In genomic region chr5:142921074-142921459, GRCm38 (mm10) we compare ENCODE assay signal across 11 mouse cellular contexts. TPM values are rescaled to one million over a fixed set of nuclear protein-coding genes. Genes with fewer than 3 reads are reported as not detected.
DNase-seq lines count a peak whose midpoint lies in the region; ATAC-seq and TF ChIP-seq lines count a peak whose summit lies in the region.
"Had no signal": no experiment of that assay in that cellular context is flagged by ENCODE, and none has a peak within 500 bp of the region (broad histone marks: within the 10 kb centered on the region; RNA-seq: fewer than 3 reads in every experiment).

No protein-coding gene starts in this region.

- peak overlapping the region; percentile 34 for H3K4me2 ChIP-seq in heart, embryonic 15.5 days
- H3K4me2 ChIP-seq in liver, postnatal 0 days (ENCODE audit: low read depth, low read length) = peak overlapping the region; percentile 55
- H3K4me2 ChIP-seq: hindbrain, embryonic 12.5 days; midbrain, embryonic 12.5 days had no signal

- TF ChIP-seq CTCF in E14TG2a.4 (conservative IDR thresholded peaks at IDR 0.05; ENCODE audit: low read length) = no peak
- TF ChIP-seq CTCF in liver, postnatal 0 days (IDR thresholded peaks at IDR 0.05; ENCODE audit: low read depth) = no peak

- WGBS in heart, embryonic 15.5 days = 47% methylated on average over 6 of the region's 6 CpGs
- 72% methylated on average over 6 of the region's 6 CpGs for WGBS in embryonic facial prominence, embryonic 10.5 days
- WGBS in liver, postnatal 0 days (ENCODE audit: insufficient replicate concordance) = 31% methylated on average over 6 of the region's 6 CpGs

- no peaks in the 10 kb centered on the region for H3K36me3 ChIP-seq in heart, embryonic 15.5 days
- no peaks in the 10 kb centered on the region for H3K36me3 ChIP-seq in E14TG2a.4 (ENCODE audit: insufficient read depth, low read length)
- no peaks in the 10 kb centered on the region for H3K36me3 ChIP-seq in embryonic facial prominence, embryonic 10.5 days (replicated peaks)
- no peaks in the 10 kb centered on the region for H3K36me3 ChIP-seq in liver, postnatal 0 days (replicated peaks; ENCODE audit: insufficient read depth, low read length)
- H3K36me3 ChIP-seq: hindbrain, embryonic 12.5 days; midbrain, embryonic 12.5 days had no signal

- no peaks in the 10 kb centered on the region for H3K9me3 ChIP-seq in heart, embryonic 15.5 days (replicated peaks)
- H3K9me3 ChIP-seq in E14TG2a.4 (ENCODE audit: low read length) = peaks cover 8% of the 10 kb centered on the region; the same call in 1 of the 2 replicates
- no peaks in the 10 kb centered on the region for H3K9me3 ChIP-seq in embryonic facial prominence, embryonic 10.5 days
- H3K9me3 ChIP-seq in liver, postnatal 0 days (ENCODE audit: low read length) = no peaks in the 10 kb centered on the region
- H3K9me3 ChIP-seq: hindbrain, embryonic 12.5 days; midbrain, embryonic 12.5 days had no signal

- peaks cover 31% of the 10 kb centered on the region for H3K4me1 ChIP-seq in heart, embryonic 15.5 days (replicated peaks)
- H3K4me1 ChIP-seq in E14TG2a.4 (replicated peaks; ENCODE audit: low read depth, low read length) = peaks cover 82% of the 10 kb centered on the region
- peaks cover 18% of the 10 kb centered on the region for H3K4me1 ChIP-seq in embryonic facial prominence, embryonic 10.5 days
- H3K4me1 ChIP-seq in liver, postnatal 0 days (ENCODE audit: insufficient read depth) = peaks cover 34% of the 10 kb centered on the region

- no peak overlapping the region for H3K4me3 ChIP-seq in heart, embryonic 15.5 days
- H3K4me3 ChIP-seq in E14TG2a.4 (replicated peaks; ENCODE audit: low read length) = peak overlapping the region; percentile 52
- no peak overlapping the region for H3K4me3 ChIP-seq in embryonic facial prominence, embryonic 10.5 days
- H3K4me3 ChIP-seq in liver, postnatal 0 days (ENCODE audit: low read depth, low read length) = 0 out of 2 replicates have a peak overlapping the region, but pooled peaks have one; percentile 1
- H3K4me3 ChIP-seq: hindbrain, embryonic 12.5 days; midbrain, embryonic 12.5 days had no signal

- no peaks in the 10 kb centered on the region for H3K27me3 ChIP-seq in heart, embryonic 15.5 days
- H3K27me3 ChIP-seq in E14TG2a.4 (ENCODE audit: insufficient read depth, low read length) = no peaks in the 10 kb centered on the region
- no peaks in the 10 kb centered on the region for H3K27me3 ChIP-seq in embryonic facial prominence, embryonic 10.5 days (replicated peaks; ENCODE audit: low read depth, poor library complexity, severe bottlenecking)
- H3K27me3 ChIP-seq in liver, postnatal 0 days (ENCODE audit: insufficient read depth, low read length) = no peaks in the 10 kb centered on the region
- H3K27me3 ChIP-seq: hindbrain, embryonic 12.5 days; midbrain, embryonic 12.5 days had no signal

- H3K27ac ChIP-seq in heart, embryonic 15.5 days = peak overlapping the region; percentile 78
- H3K27ac ChIP-seq in embryonic facial prominence, embryonic 10.5 days (replicated peaks) = peak overlapping the region; percentile 70; the same call in 1 of the 2 replicates
- peak overlapping the region; percentile 90 for H3K27ac ChIP-seq in liver, postnatal 0 days (ENCODE audit: low read depth)
- H3K27ac ChIP-seq: hindbrain, embryonic 12.5 days; midbrain, embryonic 12.5 days had no signal

- TF ChIP-seq EP300 in liver, postnatal 0 days (IDR thresholded peaks at IDR 0.05; ENCODE audit: low read depth) = no peak

- ATAC-seq in heart, embryonic 15.5 days (replicated peaks; ENCODE audit: insufficient number of reproducible peaks, insufficient read depth, low FRiP score, low read depth) = no peak
- peak; percentile 18 for ATAC-seq in liver, postnatal 0 days
- ATAC-seq: forebrain, embryonic 16.5 days had no signal

- H3K9ac ChIP-seq in heart, embryonic 15.5 days = no peak overlapping the region
- H3K9ac ChIP-seq in liver, postnatal 0 days (replicated peaks) = peak overlapping the region; percentile 49
- H3K9ac ChIP-seq: hindbrain, embryonic 12.5 days; midbrain, embryonic 12.5 days had no signal

- no peak for DNase-seq in heart, adult 9 months (ENCODE audit: low spot score in 2 of 2)
- DNase-seq in embryonic facial prominence, embryonic 10.5 days (ENCODE audit: low spot score) = no peak
- no peak for DNase-seq in liver, postnatal 0 days
- DNase-seq in cerebellum, adult 11 months = no peak
- DNase-seq in neural tube, embryonic 10.5 days (ENCODE audit: extremely low spot score, low spot score) = no peak
- DNase-seq in cerebellum, postnatal 10 days = no peak

RNA-seq across cellular contexts. Expression of gene Actb, which starts 14.5 kb away (rescaled TPM):
- 5,943 and 6,493 TPM in 2 replicates for polyA plus RNA-seq in heart, embryonic 15.5 days (2015; fragmentation: Nextera tagmentation; extraction: Ambion mirVana)
- 15,960 and 16,856 TPM in 2 replicates for polyA plus RNA-seq in embryonic facial prominence, embryonic 10.5 days (2016; fragmentation: Nextera tagmentation; extraction: Ambion mirVana)
- polyA plus RNA-seq in liver, postnatal 0 days (2015; fragmentation: Nextera tagmentation; extraction: Ambion mirVana) = 6,710 and 7,738 TPM in 2 replicates

RNA-seq across cellular contexts. Expression of gene Fbxl18, which starts 25.8 kb away (rescaled TPM):
- polyA plus RNA-seq in heart, embryonic 15.5 days (2015; fragmentation: Nextera tagmentation; extraction: Ambion mirVana) = 7.7 and 9.9 TPM in 2 replicates
- polyA plus RNA-seq in embryonic facial prominence, embryonic 10.5 days (2016; fragmentation: Nextera tagmentation; extraction: Ambion mirVana) = 25.6 and 25.9 TPM in 2 replicates
- polyA plus RNA-seq in liver, postnatal 0 days (2015; fragmentation: Nextera tagmentation; extraction: Ambion mirVana) = 1.8 and 3.2 TPM in 2 replicates

RNA-seq across cellular contexts. Expression of gene Fscn1, which starts 39.1 kb away (rescaled TPM):
- 108 and 137 TPM in 2 replicates for polyA plus RNA-seq in heart, embryonic 15.5 days (2015; fragmentation: Nextera tagmentation; extraction: Ambion mirVana)
- polyA plus RNA-seq in embryonic facial prominence, embryonic 10.5 days (2016; fragmentation: Nextera tagmentation; extraction: Ambion mirVana) = 759 and 790 TPM in 2 replicates
- 6.9 and 7.3 TPM in 2 replicates for polyA plus RNA-seq in liver, postnatal 0 days (2015; fragmentation: Nextera tagmentation; extraction: Ambion mirVana)

Comparison
In these comparisons a context has a peak if more than half of its experiments do, and no peak if none do; other contexts are left out.
1. H3K4me3 ChIP-seq: peak in E14TG2a.4 (single experiment) and liver, postnatal 0 days (single experiment); none in heart, embryonic 15.5 days (single experiment) and embryonic facial prominence, embryonic 10.5 days (single experiment).
2. RNA of gene Fscn1, which starts 39.1 kb away (polyA plus RNA-seq): 759 to 790 TPM in embryonic facial prominence, embryonic 10.5 days and 108 to 137 TPM in heart, embryonic 15.5 days; 6.9 to 7.3 TPM in liver, postnatal 0 days; every median in the first group is over 10 times any median in the second.
3. Peak in every context shown above with its lines, with median percentiles within 50 percentile points of each other: H3K27ac ChIP-seq.